Mouse (Mus musculus): ENCODE results near the gene Pheta1.
"Not testable (repeated sequence)": the region's sequence is repeated elsewhere in the genome, so short reads cannot be mapped to it uniquely, and the experiment has no call there.

Pheta1 gene

GRCm38 (mm10) chr5:121843138-121843905, 5.5 kb upstream of the Pheta1 start:
- DNase-seq (ENCODE audit: low read depth, low spot score) = no peak

DNA sequence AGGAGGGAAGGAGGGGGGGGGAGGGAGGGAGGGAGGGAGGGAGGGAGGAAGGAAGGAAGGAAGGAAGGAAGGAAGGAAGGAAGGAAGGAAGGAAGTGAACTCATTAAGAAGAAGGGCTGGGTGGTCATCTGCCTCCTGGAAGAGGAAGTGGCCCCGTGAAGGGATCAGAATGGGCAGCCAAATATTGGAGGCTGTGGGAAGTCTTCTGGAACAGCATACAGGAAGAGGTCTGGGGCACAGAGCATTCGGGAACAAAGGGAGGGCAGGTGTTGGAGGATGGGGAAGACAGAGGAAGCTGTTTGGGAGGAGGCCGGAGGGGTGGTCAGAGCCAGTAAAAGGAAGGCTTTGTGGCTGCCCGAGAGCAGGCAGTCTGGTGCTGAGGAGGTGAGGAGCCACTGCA, 3.4 kb upstream of the Pheta1 start:
- no peak for DNase-seq (ENCODE audit: low read depth, low spot score)

GRCm38 (mm10) chr5:121846322-121846721, 2.5 kb upstream of the Pheta1 start:
- DNase-seq (ENCODE audit: low read depth, low spot score) = no peak

DNA sequence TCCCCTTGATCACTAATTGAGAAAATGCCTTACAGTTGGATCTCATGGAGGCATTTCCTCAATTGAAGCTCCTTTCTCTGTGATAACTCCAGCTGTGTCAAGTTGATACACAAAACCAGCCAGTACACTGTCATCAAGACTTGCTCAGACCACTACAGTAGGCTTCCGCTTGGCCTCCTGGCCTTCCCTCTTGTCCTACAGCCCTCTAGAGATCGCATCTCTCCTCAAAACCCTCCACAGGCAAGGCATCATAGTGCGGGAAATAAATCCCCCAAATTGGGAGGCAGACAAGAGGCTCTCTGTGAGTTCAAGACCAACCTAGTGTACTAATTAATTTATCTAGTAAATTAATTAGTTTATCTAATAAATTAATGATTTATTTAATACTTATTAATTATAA, 1.5 kb upstream of the Pheta1 start:
- DNase-seq (ENCODE audit: low read depth, low spot score) = not testable (repeated sequence)

DNA sequence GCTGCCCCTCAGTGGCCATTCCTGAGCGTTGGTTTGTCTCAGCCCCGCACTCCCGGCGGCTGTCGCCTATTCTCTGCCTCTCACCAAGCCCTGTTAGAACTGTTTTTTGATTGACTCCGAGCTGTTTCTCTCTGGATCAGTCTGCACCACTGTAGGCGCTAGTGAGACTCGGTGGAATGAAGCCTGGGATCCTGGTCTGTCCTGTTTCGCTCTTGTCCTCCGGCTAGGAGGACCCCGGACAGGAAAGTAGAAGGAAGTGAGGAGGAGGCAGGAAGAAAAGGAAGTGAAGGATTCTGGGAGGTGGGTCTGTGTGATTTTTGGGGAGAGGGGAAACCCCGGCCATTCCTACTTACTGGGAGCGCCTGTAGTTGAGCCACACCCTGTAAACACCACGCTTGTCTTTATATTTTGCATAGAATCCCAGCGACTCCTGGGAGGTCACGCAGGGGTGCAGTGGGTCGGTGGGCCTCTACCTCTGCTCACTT, 707 bp upstream of the Pheta1 start:
- peak; percentile 62 for DNase-seq (ENCODE audit: low read depth, low spot score)

DNA sequence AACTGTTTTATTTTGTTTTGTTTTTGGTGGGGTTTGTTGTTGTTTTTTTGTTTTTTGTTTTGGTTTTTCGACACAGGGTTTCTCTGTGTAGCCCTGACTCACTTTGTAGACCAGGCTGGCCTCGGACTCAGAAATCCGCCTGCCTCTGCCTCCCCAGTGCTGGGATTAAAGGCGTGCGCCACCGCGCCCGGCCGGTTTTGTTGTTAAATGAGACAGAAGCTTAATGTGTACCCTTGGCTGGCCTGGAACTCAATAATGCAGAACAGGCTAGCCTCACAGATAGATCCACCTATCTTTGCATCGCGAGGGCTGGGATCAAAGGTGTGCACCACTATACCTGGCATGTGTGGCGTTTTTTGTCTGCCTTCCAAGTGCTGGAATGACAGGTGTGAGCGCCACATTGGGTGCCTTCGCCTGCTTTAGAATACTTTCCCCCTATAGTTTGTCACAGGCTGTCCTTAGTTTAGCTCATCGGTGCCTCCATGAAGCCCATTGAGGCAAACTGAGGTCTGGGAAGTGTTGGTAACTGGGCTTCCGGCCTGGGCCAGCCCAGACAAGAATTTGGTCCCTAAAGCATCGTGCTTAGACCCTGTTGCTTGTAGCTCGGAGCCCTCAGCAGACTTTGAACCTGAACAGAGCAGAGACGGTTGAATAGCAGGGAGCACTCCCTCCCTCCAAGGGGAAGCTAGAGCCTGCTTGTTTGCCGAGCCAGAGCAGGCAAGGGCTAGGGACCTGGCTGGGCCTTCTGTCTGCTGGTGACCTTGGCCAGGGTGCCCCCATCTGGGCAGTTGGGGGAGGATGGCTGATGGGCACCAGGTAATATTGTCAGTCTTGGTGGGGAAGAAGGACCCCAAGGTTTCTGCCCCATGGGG, 930 bp downstream of the Pheta1 start:
- no peak for DNase-seq (ENCODE audit: low read depth, low spot score)

DNA sequence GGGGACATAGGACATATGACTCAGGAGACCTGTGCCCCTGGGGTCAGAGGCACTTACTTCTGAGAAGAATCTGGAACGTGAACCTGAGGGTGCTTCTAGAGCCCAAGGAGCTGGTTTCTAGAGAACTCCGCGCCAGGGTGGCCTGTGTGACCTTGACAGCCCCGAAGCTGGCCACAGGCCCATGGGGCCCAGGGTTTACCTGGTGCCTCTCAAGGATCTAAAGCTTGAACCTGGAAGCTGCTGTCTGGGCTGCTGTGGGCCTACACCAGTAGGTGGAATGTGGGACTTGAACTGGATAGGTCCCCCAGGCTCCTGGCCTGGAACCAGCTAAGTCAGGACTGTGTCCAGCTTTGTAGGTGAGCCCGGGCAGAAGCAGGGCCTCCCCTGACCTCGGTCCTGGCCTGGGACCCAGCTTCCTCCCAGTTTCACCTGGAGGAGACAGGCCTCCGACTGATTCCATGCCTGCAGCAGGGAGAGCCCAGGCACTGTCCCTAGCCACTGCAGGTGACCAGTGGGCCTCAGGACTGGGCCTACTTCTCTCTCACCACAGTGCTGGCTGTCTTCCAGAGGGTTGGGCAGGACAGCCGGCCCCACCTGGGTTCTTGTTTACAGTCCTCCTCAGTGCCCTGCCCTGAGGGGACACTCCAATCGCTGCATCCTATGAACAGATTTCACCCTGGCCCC, 4.7 kb downstream of the Pheta1 start:
- DNase-seq (ENCODE audit: low read depth, low spot score) = no peak

DNA sequence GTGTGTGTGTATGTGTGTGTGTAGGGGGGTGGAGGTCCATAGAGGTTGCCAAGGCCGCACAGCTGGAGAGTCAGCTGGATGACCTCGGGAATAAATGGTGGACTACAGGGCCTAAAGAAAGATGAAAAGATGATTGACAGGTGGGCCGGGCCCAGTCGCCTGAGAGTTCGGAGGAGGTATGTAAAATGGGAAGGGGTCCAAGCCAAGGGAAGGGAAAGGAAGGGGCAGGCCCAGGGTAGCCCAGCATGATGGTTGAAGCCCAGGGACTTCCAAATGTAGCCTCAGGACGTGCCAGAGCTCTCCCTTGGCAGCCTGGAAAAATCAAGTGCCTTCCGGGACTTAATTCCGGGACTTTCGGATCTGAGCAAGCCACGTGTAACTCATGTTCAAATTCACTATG, 6.0 kb downstream of the Pheta1 start:
- DNase-seq (ENCODE audit: low read depth, low spot score) = no peak

- no peak for DNase-seq (ENCODE audit: low read depth, low spot score)
Measured at GRCm38 (mm10) chr5:121856740-121857139, 8.0 kb downstream of the Pheta1 start.

DNA sequence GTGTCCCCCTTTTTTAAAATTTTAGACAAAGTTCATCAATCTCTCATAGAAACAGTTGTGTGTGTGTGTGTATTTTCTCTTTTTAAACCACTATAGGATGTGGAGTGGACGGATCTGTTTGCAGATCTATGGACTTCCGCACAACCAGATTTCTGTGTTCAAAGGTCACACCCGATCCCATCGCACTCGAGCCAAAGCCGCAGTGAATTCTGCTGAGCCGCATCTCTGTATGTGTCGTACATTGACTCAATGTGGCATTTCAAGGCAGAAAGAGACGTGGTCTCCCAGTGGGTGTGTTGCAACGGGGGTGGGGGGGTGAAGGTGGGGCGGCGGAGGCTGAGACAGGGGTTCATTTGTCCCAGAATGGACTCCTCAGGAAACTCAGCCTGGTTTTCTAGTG, 9.6 kb downstream of the Pheta1 start:
- DNase-seq (ENCODE audit: low read depth, low spot score) = no peak

GRCm38 (mm10) chr5:121861964-121862363, 13.2 kb downstream of the Pheta1 start:
- DNase-seq (ENCODE audit: low read depth, low spot score) = no peak

DNA sequence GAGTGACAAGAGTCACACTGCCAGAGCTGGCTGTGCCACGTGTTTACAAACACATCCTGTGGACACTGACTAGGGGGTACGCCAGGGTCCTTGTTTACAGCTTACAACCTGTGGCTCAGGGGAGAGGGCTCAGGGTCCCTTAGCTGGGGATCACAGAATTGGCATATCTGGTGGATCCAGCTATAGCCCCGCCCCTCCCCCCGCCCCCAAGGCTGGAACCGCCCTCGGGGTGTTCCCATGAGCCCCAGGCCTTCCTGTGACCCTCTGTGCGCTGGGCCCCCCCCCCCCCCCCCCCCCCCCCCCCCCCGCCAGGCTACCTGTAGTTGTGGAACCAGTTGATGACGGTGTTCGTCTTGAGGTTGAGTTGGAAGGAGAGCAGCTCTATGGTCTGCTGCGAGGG, 15.5 kb downstream of the Pheta1 start:
- no peak for DNase-seq (ENCODE audit: low read depth, low spot score)

DNA sequence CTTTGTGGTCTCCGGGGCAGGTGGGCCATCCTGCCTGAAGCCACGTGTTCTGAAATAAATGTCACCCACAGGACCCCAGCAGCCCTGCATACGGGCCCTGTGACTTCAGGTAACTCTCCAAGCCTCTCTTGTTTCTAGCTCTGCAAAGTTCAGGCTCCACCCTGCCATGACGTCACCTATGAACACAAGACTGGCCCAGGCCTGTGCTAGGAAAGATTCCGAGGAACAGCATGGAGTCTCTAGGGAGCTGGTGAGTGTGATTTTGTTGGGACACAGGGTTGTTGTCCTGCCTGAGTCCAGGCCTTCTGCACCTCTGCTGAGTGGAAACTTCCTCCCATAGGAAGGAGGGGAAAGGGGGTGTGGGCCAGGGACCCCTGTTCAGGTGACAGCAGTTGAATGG, 19.2 kb downstream of the Pheta1 start:
- no peak for DNase-seq (ENCODE audit: low read depth, low spot score)

DNA sequence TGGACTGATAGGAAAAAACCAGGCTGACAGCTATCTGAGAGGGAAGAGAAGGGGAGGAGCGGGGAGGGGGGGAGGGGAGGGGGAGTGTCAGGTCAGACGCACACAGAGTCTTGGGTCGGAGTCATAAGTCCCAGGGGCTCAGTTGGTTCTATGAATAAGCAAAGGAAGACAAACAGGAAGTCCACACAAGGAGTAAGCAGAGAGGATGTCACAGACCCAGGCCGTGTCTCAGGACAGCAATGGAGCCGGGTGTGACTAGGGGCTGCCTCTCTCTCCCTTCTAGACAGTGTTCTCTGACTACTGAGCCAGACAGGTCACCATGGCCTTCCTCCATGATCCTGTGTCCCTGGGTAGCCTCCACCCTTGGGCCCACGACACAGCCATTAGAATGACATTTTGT, 22.0 kb downstream of the Pheta1 start:
- no peak for DNase-seq (ENCODE audit: low read depth, low spot score)

GRCm38 (mm10) chr5:121871515-121872030, 22.8 kb downstream of the Pheta1 start:
- DNase-seq (ENCODE audit: low read depth, low spot score) = no peak

DNA sequence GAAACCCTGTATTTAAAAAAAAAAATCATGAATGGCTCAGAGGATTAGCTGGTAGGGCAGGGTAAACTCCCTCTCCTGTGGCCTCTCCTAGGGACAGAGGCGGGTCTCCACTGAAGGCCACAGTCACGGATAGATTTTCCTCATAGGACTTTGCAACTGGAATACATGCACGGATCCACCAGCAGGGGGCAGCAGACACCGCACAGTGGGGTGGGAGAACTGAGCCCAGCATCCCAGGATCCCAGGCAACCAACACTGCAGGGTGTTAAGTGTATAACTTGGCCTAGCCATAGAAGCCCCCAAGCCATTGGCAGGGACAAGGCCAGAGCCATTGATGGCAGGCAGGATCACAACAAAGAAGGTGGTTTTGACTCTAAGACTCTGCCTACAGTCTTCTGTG, 23.4 kb downstream of the Pheta1 start:
- DNase-seq (ENCODE audit: low read depth, low spot score) = peak; percentile 86

DNA sequence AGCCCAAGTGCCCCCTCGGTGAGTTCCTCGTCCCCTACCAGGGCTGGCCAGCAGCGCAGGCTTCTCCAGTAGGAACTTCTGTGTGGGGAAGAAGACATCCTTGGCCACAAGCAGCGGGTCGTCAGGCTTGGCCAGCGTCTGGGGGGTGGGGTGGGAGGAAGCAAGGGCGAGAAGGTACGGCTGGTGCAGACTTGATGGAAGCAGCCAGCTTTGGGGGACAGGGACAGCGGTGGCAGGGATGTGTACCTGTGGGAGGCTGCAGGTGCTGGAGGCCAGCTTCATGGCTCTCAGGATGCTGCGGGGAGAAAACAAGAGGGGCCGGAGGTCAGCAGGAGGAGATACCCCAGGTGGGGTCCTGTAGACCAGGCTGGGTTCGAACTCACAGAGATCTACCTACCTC, 26.3 kb downstream of the Pheta1 start:
- no peak for DNase-seq (ENCODE audit: low read depth, low spot score)

- DNase-seq (ENCODE audit: low read depth, low spot score) = no peak
Measured at GRCm38 (mm10) chr5:121876901-121877300, 28.1 kb downstream of the Pheta1 start.

- DNase-seq (ENCODE audit: low read depth, low spot score) = no peak
Measured at GRCm38 (mm10) chr5:121878703-121879102, 29.9 kb downstream of the Pheta1 start.

DNA sequence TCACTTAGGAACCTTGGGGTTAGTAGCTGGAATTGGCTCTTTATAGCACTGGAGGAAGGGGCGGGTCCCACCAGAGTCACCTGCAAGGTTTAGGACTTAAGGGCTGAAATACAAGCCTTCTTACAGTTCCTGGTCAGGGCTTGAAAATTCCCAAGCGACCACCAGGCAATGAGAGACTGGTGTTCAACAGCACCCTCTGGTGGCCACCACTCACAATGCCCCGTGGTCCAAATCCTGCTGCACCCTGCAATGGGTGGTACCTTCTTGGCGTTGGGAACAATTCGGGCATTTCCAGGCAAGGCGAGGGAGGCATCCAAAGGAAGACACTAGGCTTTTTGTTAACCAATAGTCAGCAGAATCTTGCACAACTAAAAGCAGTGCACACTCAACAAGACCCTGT, 30.4 kb downstream of the Pheta1 start:
- peak; percentile 33 for DNase-seq (ENCODE audit: low read depth, low spot score)

- DNase-seq (ENCODE audit: low read depth, low spot score) = no peak
Measured at GRCm38 (mm10) chr5:121883356-121883755, 34.6 kb downstream of the Pheta1 start.

DNA sequence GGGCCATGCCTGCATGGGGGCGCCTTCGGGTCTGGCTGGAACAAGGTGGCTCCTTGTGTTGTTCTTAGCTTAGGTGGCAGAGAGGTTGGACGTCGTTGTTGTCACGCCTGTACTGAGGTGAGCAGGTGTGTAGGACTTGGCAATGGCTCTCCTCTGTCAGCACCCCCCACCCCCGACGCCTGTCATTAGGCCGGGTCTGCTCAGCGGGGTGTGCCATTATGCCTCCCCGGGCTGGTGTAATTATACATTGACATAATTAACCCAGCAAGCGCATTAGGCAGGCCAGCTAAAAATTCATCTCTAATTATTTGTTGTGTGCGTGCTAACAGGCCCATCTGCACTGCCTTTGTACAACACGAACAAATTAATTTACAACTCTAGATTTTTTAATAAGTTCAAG, 40.6 kb downstream of the Pheta1 start:
- DNase-seq (ENCODE audit: low read depth, low spot score) = peak; percentile 24

Data from forelimb bud, embryonic 11.5 days (tissue).